Mouse (Mus musculus) liver (tissue): ENCODE results near the gene C1ql4.
"Not testable (repeated sequence)": the region's sequence is repeated elsewhere in the genome, so short reads cannot be mapped to it uniquely, and the experiment has no call there.

ENCODE experiments used
- DNase-seq: peaks from one replicate; pipeline ENCODE4 v3.0.0-alpha.2; 2020; ENCODE audit warnings: mixed read lengths

C1ql4 gene

GRCm38 (mm10) chr15:99071988-99072387 lies 15.6 kb downstream of the C1ql4 start:
- DNase-seq: no peak

- no peak for DNase-seq
These were observed 22.0 kb downstream of the C1ql4 start for GRCm38 (mm10) chr15:99065557-99066165.

- peak; percentile 65 for DNase-seq
These were observed 31.3 kb downstream of the C1ql4 start for GRCm38 (mm10) chr15:99056332-99056731.

- no peak for DNase-seq
These were observed 32.1 kb downstream of the C1ql4 start for GRCm38 (mm10) chr15:99055511-99055961.

GRCm38 (mm10) chr15:99055040-99055439 lies 32.6 kb downstream of the C1ql4 start, which contains the start of gene Prph:
Gene Prph (plus strand): TSS chr15:99055174.
- no peak for DNase-seq

GRCm38 (mm10) chr15:99053373-99053772 lies 34.2 kb downstream of the C1ql4 start:
- no peak for DNase-seq

- peak; percentile 51 for DNase-seq
These were observed 38.0 kb downstream of the C1ql4 start for GRCm38 (mm10) chr15:99049473-99050253.

- not testable (repeated sequence) for DNase-seq
These were observed 41.9 kb downstream of the C1ql4 start for GRCm38 (mm10) chr15:99045734-99046133.

GRCm38 (mm10) chr15:99044854-99045253 lies 42.8 kb downstream of the C1ql4 start:
- no peak for DNase-seq

- DNase-seq: no peak
These were observed 45.3 kb downstream of the C1ql4 start for GRCm38 (mm10) chr15:99042334-99042733.

GRCm38 (mm10) chr15:99040920-99041856 lies 46.4 kb downstream of the C1ql4 start:
- DNase-seq: no peak

GRCm38 (mm10) chr15:99039996-99040919 lies 47.4 kb downstream of the C1ql4 start:
- DNase-seq: no peak

GRCm38 (mm10) chr15:99039306-99039705 lies 48.3 kb downstream of the C1ql4 start:
- no peak for DNase-seq

GRCm38 (mm10) chr15:99038797-99039196 lies 48.8 kb downstream of the C1ql4 start:
- no peak for DNase-seq

- no peak for DNase-seq
These were observed 49.6 kb downstream of the C1ql4 start for GRCm38 (mm10) chr15:99038025-99038424.

GRCm38 (mm10) chr15:99036249-99036905 lies 51.2 kb downstream of the C1ql4 start:
- no peak for DNase-seq

- no peak for DNase-seq
These were observed 52.2 kb downstream of the C1ql4 start for GRCm38 (mm10) chr15:99035431-99035830.
